Mouse (Mus musculus): ENCODE data around the gene Apba2. TPM values are rescaled to one million over a fixed set of nuclear protein-coding genes. Genes with fewer than 3 reads are reported as not detected.

The Apba2 gene
- polyA plus RNA-seq, 2 experiments from 2014 or later: not detected

DNA sequence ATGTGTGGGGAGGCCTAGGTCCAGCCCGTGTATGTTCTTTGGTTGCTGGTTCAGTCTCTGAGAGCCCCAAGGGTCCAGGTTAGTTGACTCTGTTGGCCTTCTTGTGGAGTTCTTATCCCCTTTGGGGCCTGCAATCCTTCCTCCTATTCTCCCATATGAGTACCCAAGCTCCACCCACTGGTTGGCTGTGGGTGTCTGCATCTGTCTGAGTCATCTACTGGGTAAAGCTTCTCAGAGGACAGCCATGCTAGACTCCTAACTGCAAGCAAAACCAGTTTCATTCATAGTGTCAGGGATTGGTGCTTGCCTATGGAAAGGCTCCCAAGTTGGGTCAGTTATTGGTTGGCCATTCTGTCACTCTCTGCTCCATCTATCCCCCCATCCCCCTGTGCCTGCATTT lies 29.8 kb downstream of the Apba2 start:
- ATAC-seq: no peak

DNA sequence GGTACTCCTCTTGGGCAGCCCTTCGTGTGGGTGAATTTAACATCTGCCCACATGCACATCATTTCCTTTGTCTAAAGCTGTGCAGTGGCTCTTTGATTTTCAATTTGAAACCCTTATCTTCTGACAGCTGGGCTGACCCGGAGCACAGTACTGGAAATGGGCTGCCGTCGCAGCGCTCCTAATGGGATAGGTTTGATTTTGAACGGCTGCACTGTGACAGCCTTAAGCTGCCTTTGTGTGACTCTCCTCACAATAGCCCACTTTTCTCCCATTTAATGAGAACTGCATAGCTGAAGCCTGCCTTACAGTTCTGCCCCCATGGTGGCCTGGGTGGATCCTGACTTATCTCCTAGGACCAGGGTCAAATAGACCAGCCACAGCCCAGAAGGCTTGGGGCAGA lies 31.9 kb downstream of the Apba2 start:
- ATAC-seq: no peak

DNA sequence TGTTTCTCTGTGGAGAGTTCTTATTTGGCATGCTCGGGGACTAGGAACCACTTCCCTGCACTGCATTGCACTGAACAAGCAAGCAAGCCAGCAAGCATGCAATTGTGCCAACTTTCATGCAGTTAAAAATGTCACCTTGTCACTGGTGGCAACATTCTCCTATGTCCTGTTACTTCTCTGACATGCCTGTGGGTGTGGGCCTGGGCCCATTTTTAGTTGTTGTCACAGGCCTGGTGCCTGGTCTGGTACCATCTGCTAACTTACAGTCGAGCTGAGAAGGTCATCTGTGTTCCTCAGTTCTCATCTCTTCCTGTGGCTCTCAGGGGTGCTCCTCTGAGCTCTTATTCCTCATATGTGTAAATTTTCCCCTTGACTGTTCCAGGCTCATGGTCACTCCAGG lies 33.8 kb downstream of the Apba2 start:
- ATAC-seq: no peak

DNA sequence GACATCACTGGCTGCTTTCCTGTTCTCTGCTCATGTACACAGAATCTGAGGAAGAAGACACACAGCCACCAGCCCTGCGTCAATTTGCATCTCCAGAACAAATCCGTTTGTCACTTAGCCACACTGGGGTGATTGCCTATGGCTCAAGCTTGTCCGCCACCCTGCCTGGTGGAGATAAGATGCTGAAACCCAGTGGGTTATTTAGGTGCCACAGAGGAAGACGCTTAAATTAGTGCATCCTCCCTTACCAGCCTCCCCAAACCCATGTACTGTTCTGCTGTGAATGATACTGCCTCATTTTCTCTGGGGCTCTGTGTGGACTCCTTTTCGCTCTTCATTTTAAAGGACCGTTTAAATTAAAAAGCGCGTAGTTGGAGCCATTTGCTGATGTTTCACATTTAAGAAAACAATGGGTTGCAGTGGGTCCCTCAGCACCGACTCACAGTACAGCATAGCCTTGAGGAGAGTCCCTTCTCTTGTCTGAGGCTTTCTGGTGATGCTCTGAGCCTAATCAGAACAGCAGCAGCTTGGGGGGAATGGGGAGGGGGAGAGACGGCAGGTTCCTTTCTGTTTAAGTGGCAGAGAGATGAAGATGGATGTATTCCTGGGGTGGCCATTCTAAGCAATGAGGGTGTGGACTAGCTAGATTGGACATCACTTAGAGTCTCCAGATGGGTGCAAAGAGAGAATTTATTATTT lies 38.1 kb downstream of the Apba2 start:
- ATAC-seq: no peak

DNA sequence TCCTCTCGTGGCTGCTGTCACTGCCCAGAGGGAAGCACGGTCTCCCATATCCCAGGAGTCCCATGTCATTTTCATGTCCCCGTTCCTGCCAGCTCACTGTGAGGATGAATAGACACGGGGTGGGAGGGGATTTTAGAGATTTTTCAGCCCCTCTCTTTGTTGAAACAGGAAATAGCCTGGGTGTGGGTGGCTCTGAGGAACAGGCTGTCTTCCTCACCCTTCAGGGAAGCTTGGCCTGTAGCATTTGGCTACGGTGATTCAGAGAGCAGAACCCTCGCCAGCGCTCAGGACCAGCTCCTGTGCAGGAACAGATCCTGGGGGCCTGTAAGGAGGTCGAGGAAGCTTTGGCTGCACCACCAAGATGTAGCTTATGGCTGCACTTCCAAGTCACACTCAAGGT lies 45.3 kb downstream of the Apba2 start:
- ATAC-seq: no peak

DNA sequence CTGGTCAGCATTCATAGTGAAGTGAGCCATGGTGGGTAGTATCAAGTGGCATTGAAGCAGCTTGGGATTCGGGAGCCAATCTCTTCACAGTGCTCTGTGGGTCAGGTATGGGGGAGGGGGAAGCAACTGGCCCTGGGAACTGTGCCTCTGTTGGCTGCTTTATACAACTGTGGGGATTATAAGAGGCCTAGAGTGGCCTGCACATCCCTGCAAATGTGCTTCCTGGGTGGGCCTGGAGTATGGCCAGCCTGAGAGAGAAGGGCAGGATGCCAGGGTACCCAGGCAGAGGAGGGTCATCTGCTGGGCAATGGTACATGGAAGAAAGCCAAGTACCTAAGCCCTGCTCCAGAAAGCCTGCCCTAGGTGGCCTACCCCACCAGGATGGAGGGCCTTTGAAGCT lies 49.4 kb downstream of the Apba2 start:
- ATAC-seq: no peak

DNA sequence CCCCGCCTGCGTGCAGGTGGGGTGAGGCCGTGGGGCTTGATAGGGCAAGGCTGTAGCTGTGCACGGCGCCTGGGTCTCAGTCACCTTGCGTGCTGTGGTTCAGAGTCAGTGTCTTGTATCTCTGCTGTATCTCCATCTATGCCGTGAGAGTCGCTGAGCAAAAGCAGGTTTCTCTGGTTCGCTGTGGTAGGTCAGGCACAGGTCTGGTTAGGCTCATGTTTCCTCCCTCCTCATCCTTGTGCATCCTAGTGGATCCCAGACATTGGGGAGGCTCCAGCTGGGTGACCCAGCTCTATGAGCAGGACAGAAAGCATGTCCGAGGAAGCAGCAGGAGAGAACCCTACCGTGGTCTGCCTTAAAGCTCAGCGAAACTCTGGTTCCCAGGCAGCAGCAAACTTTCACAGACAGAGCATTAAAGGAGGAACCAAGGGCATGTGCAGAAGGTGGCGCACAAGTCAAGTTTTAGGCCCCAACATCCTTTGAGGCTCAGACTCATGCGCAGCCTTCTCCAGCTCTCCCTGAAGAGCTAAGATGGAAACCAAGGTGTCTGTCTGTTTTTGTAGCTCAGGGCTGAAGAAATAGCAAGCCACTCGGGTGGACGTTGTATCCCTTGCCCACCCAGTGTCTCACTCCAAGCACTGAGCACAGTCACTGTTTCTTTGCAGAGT lies 51.2 kb downstream of the Apba2 start:
- no peak for ATAC-seq

DNA sequence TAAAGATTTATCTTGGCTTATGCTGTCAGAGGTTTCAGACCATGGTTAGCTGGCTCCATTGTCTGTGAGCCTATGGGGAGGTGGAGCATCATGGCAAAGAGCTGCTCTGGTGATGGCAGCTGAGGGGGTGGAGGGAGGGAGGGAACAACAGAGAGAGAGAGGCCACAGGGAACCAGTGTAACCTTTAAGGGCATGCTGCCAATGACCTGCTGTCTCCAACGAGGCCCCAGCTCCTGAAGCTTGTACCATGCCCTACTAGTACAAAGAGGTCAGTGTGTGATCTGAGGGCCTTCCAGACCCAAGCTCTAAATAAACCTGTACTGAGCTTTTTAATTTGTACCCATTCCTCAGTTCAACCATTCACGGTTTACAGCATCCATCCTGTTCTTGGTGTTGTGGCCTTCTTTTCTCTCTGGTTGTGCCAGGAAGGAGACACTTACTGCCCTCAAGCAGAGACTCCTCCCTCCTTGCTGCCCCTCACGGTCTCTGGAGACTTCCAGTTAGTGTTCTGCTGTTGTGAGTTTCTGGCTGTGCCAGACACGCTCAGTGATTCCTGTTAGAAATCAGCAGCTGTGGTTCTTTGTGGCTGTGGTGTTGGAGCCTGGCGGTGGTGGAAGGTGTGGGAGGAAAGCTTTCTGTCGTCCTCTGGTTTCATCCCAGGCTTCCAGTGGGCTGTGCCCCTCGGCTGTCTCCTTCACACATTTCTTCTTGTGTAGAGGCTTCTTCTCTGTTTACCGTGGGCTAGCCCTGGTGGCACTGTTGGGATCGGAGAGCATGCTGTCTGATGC lies 60.4 kb downstream of the Apba2 start:
- no peak for ATAC-seq

DNA sequence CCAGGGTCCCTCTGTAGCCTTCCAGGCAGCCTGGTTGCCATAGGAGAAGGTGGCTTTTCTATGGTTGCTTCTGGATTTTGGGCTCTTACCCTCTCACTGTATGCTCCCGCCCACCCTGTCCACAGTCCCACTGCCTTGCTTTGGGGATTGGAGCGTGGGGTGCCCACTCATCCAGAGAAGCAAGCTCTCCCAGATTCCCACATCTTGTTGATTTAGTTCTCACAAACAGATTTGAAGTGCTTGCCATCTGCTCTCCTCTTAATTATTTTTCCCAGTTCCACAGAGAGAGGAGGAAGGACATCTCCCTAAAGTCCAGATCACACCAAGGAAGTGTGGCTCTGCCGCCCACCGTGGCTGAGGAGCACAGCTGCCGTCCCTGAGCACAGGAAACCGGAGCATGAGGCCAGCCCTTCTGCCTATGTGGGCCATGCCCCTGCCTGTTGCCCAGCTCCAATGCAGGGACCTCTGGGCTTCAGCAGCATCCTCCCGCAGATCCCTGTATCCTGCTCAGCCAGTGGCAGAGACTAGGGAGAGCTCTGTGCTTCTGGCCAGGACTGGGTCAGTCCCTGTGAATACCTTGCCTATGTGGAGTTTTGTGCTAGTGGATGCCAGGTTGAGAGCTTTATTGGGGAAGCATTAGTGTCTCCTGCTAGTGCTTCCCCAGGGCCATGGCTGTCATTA lies 63.5 kb downstream of the Apba2 start:
- ATAC-seq: no peak

DNA sequence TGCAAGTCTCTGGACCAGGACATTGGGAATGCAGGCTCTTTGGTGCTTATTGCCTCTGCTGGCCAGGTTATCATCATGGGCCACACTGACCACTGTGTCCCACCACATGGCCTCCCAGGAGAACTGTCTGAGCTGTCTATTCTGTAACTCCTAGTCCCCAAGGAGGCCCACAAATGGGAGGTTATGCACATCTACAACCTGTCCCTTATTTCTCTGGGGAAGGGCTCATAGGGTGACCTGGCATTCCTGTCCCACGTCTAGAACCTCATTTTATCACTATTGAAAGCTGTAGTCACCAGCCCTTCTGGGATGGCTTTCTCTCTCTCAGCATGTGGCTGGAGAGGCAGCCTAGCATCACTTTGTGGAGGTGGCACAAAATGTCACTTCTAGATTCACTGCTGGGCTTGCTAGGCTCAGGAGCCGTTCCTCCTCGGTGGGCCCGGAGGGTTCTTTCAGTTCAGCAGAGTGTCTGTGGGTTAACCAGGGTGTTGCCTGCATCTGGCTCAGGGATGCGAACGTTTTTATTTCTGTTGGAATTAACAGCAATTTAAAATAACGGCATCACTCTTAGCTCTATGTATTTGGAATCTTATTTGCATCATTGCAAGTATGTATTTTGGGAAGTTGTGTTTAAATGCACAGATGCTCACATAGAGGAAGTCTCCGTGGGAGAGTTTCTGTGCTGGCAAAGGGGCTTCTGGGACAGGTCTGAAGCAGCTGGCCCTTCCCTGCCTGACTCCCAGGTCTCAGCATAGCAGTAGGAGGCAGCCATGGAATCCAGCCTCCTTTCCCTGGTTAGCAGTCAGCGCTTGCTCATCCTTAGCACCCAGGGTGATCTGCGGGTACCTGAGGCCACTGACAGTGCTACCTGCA lies 65.1 kb downstream of the Apba2 start:
- ATAC-seq: no peak

DNA sequence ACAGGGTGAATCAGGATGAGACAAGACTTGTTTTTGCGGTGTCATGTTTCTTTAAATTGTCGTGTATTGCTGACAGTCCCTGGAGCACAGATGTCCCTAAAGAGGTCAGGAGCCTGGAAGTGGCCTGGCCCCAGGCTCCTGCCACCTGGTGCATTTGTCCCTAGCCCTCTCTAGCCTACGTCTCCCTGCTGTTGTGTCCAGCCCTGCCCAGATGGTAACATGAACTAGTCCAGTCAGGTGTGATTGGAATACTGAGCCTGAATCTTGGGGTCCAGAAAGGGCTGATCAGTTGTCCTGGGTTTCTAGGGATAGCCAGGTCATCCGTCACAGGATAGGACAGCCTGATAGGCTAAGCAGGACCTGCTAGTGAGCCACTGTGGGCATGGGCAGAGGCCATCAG lies 67.2 kb downstream of the Apba2 start:
- ATAC-seq: no peak

DNA sequence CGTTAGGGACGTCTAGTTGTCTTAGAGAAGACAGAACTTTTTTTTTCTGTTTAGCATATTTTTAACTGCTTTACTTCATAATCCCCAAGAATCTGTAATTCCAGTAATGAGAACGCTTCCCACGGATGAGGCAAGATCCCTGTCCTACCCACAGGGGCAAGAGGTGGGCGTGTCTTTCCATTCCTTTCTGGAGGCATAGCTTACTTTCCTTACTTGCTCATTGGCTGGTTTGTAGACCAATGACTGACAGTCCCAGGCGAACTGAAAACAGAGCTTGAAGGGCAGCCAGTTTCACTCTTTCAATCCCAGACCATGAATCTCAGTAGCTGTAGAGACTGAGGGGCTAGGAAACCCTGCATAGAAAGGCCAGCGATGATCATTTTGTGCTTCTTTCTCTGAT lies 68.2 kb downstream of the Apba2 start:
- ATAC-seq: no peak

DNA sequence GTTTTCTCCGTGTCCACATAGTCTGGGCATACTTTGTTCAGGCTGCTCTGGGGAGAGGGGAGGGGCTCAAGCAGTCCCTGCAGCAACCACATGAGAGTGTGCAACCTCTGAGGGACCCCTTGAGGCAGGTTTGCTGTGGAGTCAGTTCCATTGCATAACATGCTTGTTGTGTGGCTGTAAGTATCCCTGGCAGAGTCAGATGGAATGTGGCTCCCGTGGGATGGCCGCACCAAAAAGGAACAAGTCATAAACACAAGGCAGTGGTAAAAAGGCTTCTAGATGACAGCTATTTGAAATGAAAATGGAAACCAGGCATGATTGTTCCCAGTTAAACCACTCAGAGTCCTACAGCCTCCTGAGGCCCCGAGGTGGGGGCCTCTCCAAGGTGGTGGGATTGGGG lies 69.4 kb downstream of the Apba2 start:
- no peak for ATAC-seq

DNA sequence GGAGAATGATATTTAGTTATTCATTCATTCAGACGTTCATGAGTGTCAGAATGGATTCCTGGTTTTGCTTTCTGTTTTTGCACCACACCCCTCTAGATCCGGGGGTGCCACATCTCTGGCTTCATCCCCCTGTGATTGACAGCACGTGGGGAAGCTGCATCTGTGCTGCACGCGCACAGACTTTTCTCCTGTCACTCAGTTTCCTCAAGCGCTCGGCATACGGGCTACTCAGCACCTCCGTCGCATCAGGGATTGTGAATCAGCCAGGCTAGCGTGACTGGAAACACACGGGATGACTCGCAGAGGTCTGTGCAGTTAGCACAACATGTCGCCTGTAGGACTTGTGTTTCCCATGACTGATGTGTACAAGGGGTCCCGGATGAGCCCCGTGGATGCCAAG lies 72.6 kb downstream of the Apba2 start:
- no peak for ATAC-seq

DNA sequence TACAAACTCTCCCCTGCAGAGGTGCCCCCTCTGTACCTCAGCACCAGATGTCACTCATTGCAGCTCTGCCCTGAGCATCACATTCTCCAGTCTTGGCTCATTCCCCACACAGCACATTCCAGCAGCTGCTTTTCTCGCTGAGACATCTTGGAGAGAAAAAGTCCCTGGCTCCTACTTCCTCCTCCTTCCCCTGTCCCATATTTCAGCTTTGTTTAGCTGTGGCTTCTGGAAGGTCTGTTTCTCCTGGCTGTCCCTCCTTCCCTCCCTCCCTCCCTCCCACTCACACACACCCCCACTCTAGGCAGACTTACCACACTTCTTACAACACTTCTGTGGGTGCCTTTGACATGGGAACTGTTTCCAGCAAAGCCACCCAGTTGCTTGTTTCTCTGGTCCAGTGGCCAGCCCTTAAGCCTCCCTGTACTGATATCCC lies 75.0 kb downstream of the Apba2 start:
- ATAC-seq: no peak

DNA sequence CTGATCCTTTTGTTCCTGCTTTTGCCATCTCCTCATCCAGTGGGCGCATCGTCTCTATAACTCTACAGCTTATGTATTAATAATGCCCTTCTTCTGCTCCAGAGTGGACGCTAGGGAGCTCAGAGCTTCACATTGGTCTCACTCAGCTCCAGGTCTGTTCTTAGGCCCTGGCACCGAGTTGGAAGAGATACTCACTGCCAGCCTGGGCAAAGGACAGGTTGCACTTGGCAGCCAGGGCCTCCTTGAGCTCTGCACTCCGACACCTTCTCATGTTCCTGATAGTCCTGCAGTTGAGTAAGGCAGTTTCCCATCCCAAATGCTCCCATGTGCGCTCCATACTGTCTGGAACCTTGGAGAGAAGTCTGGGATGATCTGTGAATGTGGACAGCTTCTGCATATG lies 76.7 kb downstream of the Apba2 start:
- no peak for ATAC-seq

DNA sequence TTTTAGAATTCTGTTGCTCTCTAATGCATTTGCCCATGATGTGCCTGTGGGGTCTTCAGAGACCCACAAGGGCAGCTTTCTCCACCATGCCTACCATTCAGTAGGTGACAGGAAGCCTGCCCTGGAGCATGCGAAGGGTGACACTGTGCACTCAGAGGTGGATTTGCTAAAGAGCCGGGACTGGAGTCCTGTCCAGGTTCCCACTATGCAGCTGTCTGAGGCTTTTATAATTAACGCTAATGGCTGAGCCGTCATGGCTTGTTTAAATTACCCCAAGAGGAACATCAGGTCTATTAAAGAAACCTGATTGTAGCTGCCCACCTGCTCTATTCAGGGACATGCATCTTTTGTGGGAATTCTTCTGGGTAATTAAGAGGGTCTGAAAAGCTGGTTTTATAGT lies 78.4 kb downstream of the Apba2 start:
- ATAC-seq: no peak

DNA sequence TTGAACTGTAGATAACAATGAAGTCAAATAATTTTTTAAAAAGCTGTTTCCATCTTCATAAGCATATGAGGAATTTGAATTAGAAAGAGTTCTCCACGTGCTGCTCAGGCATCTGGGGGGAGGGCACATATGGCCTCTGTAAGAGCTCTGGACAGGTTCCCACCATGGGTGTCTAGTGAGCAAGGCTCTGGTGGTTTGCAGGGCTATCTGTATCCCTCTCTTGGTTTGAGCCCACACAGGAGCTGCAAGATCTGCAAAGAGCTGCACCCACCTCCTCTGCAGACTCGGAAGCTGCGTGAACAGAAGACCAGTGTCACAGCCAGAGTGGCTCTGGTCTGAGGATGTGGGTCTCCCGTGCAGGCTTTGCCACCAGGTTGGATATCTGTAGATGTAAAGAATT lies 78.8 kb downstream of the Apba2 start:
- ATAC-seq: no peak

DNA sequence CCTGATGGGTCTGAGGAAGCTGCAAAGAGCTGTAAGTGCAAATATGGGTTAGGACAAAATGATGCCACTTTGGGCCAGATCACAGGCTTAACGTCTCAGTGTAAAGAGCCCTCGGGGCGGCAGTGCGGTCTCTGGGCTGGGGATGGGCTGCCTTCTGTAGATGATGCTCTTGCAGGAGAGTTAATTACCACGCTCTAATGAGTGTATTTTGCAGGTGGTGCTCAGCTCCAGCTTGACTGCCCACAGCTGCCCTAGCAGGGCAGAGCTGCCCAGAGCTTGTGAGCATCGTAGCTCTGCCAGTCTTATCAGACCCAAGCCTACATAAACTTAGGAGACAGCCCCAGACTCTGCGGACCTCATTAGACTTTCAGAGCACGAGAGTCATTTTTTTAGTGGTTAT lies 80.9 kb downstream of the Apba2 start:
- ATAC-seq: no peak

DNA sequence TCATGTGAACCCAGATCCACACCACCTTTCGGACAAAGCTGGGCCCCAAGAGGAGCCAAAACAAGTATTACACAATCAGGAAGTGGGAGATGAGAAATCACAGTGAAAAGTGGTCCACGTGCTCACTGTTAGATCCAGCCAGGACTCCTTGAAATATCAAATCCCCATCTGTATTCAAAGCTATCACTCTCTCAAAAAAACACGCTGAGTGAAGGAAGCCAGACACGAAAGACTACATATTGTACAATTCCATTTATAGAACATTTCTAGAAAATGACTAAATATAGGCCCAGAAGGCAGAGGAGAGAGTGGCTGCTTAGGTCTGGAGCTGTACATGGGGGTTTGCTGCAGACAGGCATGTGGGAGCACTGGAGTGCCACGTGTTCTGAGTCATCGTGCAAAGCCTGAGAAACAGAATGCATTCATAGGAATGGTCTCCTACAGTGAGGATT lies 82.2 kb downstream of the Apba2 start:
- no peak for ATAC-seq

DNA sequence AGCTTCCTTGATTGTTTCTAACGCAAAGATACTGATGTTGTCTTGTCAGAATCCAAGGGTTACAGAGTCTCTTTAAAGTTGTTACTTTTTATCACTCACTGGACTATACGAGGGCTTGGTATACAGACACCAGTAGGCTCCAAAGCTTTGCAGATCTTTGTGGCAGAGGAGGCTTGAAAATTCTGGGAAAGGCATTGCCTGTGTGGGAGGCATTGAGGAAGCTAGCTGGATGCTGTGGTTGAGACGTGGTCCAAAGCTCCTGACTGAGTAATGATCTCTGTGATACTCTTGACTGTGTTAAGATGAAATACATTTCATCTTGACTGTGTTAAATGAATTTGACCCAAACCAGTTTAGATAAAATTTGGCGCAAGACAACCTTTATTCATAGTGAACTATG lies 84.6 kb downstream of the Apba2 start:
- ATAC-seq: no peak

DNA sequence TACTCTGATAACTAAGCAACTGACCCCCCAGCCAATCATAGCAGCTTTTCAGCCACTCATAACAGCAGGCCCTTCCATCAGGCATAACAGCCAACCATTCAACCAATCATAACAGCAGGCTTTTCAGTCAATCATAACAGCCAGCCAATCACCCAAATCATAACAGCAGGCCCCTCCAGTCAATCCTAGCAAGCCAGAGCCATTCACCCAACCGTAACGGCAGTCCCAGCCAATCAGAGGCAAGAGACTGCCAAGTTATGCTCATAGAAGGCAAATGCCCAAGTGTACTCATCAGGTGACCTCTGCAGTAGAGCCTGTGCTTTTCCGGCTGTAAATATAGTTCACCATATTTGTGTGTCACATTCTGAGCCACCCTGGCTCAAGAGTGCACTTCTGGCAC lies 85.1 kb downstream of the Apba2 start:
- ATAC-seq: no peak

All from activated CD4-positive, CD25-positive, alpha-beta regulatory T cell, adult 4 months (primary cell).